Mouse (Mus musculus) hindbrain, embryonic 14.5 days (tissue): ENCODE measurements at regions not wholly inside any gene's neighbourhood (a gene's known extent, or its start where the extent isn't known, plus 50 kb on each side); places are given as distances from the start of the nearest gene placed in this dataset.
A peak's percentile ranks its signal among the peaks of the same experiment; 100 is the strongest.

ENCODE experiments used
- ATAC-seq: fragments of 200-750 bp; cut with Nextera tagmentation; 2 replicates; pipeline ENCODE4 v1.8.0; 2017; ENCODE audit warnings: moderate number of reproducible peaks, mild to moderate bottlenecking, moderate TSS enrichment, moderate library complexity; ENCODE audit not compliant: low FRiP score
- DNase-seq: peaks from one replicate; pipeline ENCODE4 v3.0.0-alpha.2; 2015; ENCODE audit warnings: low spot score
- H3K27ac ChIP-seq: fragments of 300-500 bp; sonication (generic); 2 replicates; pipeline ENCODE4 v1.5.1; 2014; ENCODE audit warnings: mild to moderate bottlenecking, moderate library complexity
- H3K27me3 ChIP-seq: fragments of 300-500 bp; sonication (generic); 2 replicates; pipeline ENCODE4 v1.6.1; 2014; ENCODE audit warnings: mild to moderate bottlenecking, low read length, mixed read lengths; ENCODE audit not compliant: control insufficient read depth, insufficient read depth
- H3K36me3 ChIP-seq: fragments of 300-500 bp; sonication (generic); replicated peaks from 2 replicates; pipeline ENCODE4 v1.6.1; 2014; ENCODE audit not compliant: control insufficient read depth, insufficient read depth
- H3K4me1 ChIP-seq: fragments of 300-500 bp; sonication (generic); replicated peaks from 2 replicates; pipeline ENCODE4 v1.6.1; 2014; ENCODE audit warnings: antibody characterized with exemption, low read length, mixed read lengths; ENCODE audit not compliant: control insufficient read depth, insufficient read depth
- H3K4me2 ChIP-seq: fragments of 300-500 bp; sonication (generic); replicated peaks from 2 replicates; pipeline ENCODE4 v1.6.1; 2014; ENCODE audit warnings: mild to moderate bottlenecking, moderate library complexity
- H3K4me3 ChIP-seq: fragments of 300-500 bp; sonication (generic); replicated peaks from 2 replicates; pipeline ENCODE4 v1.5.1; 2014; ENCODE audit warnings: mild to moderate bottlenecking, low read length
- H3K9ac ChIP-seq: fragments of 300-500 bp; sonication (generic); 2 replicates; pipeline ENCODE4 v1.6.1; 2014
- H3K9me3 ChIP-seq: fragments of 300-500 bp; sonication (generic); 2 replicates; pipeline ENCODE4 v1.6.1; 2016; ENCODE audit warnings: low read length; ENCODE audit not compliant: control insufficient read depth
- WGBS: fragments of 180-500 bp; shearing (Covaris S2); extraction: QIAGEN DNeasy Blood & Tissue Kit; methylation state at CpG from one replicate; pipeline ENCODE4 v1.1.7; 2014; 5-methylcytosine and 5-hydroxymethylcytosine counted together

DNA sequence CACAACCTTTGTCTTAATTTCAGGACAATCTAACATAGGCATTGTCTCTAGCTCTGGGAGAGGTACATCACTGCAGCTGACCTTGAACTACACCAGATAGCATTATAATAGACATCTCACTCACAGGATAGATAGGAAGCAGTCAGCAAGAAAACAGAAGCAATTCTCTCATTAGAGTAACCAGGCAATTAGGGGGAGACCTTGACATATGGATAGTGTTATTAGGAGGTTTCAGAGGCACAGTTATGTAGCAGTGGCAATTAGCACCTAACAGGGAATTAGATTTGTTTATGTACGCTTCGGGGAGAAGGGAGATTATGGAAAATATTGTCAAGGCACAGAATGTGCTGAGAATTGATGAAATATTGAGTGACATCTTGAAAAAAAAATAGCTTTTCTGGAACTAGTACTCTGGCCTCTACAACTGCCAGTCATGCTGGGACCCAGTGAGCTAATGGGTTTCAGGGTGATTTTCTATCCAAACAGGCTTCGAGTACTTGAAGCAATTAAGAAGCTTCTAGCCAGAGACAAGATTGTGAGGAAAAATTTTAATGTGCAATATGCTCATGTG is 216.8 kb upstream of the Aco1 start:
- Histone ChIP-seq H3K9me3 (no peaks in the 10 kb centered on the region), H3K36me3 (no peaks in the 10 kb centered on the region), H3K9ac (no peak overlapping the region), H3K4me1 (no peaks in the 10 kb centered on the region), H3K4me2 (no peak overlapping the region), H3K27me3 (no peaks in the 10 kb centered on the region), H3K27ac (no peak overlapping the region), H3K4me3 (no peak overlapping the region)
- DNase-seq, result no peak
- ATAC-seq, result peak; percentile 72
- WGBS, result 70% methylated on average over 3 of the region's 3 CpGs

DNA sequence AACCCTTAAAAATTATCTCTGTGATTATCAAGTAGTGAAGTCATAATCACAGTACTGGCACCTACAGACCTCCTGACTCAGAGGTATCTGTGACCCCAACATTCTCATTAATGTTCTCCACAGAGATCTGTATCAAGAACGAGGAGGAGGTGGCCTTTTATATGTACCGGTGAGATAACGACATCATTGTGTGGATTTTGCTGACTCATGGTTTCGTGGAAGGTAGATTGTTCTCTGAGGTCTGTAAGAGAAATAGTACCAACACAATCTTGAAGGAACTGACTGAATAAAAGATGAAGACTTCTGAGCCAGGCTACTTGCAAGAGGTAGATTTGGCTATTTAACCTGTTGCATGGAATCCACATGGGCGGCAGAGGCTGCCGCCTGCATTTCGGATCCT is 216.3 kb upstream of the Aco1 start:
- DNase-seq (no peak), ATAC-seq (no peak)
- Histone ChIP-seq H3K9me3 (no peaks in the 10 kb centered on the region), H3K27me3 (no peaks in the 10 kb centered on the region), H3K4me1 (no peaks in the 10 kb centered on the region), H3K27ac (no peak overlapping the region), H3K9ac (no peak overlapping the region), H3K4me3 (no peak overlapping the region), H3K36me3 (no peaks in the 10 kb centered on the region), H3K4me2 (no peak overlapping the region)
- 87% methylated on average over 7 of the region's 7 CpGs for WGBS

DNA sequence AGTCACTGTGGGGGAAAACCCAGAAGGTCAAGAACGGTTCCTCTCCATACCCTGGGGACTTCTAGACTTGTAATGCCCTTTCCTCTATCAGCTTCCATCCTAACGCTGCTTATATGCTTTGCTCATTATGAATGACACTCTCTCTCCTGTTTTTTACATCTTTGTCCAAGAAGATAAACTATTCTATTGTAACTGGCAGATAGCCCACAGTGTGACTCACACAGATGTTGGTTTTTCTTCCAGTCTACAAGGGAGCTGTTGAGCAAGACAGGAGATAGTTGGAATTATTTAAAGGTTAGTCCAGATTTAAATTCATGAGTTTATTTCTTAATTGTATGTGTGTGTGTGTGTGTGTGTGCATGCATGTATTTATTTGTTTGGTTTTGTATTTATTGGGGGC is 214.4 kb upstream of the Aco1 start:
- H3K4me2 ChIP-seq, result no peak overlapping the region
- no peaks in the 10 kb centered on the region for H3K36me3 ChIP-seq
- no peaks in the 10 kb centered on the region for H3K27me3 ChIP-seq
- H3K9ac ChIP-seq, result no peak overlapping the region
- H3K4me3 ChIP-seq, result no peak overlapping the region
- no peak overlapping the region for H3K27ac ChIP-seq
- no peaks in the 10 kb centered on the region for H3K4me1 ChIP-seq
- DNase-seq (no peak), ATAC-seq (no peak)
- WGBS, result 67% methylated on average over 2 of the region's 2 CpGs
- no peaks in the 10 kb centered on the region for H3K9me3 ChIP-seq

DNA sequence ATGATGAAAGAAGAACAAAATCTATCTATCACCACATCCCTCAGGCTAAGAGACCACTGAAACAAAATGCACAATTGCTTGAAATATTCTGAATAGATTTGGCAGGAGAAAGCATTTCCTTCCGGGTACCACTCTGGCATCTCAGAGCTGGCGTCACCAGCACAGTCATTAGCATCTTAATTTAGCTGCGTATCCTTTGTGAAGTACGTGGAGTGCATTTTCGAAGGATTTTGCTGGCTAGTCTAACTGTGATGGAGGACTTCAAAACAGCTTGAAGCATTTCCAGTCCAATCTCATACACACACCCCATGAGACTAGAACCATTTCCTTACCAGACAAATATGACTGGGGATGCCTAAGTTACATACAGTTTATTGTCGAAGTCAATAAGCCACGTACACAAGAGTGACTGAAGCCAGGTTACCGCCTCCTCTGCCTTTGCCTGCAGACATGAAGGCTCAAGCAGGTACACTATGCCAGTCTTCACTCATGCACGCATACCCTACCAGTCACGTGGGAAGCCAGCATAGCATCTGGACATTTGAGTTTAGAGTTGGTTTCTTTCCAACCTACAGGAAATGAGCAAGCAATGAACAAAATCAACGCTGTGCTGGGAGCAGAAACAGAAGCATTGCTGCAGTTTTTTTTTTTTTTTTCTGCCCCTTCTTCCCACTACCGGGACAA is 208.7 kb upstream of the Aco1 start:
- no peak overlapping the region for H3K9ac ChIP-seq
- ATAC-seq (no peak; the same call in 1 of the 2 replicates), DNase-seq (no peak)
- no peaks in the 10 kb centered on the region for H3K9me3 ChIP-seq
- no peaks in the 10 kb centered on the region for H3K36me3 ChIP-seq
- no peaks in the 10 kb centered on the region for H3K27me3 ChIP-seq
- no peak overlapping the region for H3K27ac ChIP-seq
- no peak overlapping the region for H3K4me2 ChIP-seq
- no peaks in the 10 kb centered on the region for H3K4me1 ChIP-seq
- H3K4me3 ChIP-seq, result no peak overlapping the region
- WGBS, result 83% methylated on average over 12 of the region's 12 CpGs

DNA sequence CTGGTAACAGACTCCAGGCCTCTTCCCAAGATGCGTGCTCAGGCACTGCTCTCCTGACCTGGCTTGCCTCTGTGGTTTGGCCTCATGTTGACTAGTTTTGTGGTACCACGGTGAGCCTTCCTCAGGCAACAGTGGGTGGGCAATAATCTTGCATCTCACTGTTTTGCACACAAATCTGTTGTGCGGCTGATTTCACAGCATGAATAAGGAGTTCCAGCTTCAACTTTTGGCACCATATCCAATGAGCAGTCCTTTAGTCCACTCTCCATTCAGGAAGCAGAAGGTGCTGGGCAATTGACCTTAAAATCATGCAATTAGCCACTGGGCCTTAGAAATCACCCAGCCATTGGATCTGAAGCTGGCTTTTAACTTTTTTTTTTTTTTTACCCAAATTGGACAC is 184.2 kb upstream of the Aco1 start:
- H3K27me3 ChIP-seq, result no peaks in the 10 kb centered on the region
- DNase-seq (no peak), ATAC-seq (no peak)
- H3K9me3 ChIP-seq, result no peaks in the 10 kb centered on the region
- whole genome bisulfite sequencing, result 82% methylated on average over 3 of the region's 3 CpGs
- no peaks in the 10 kb centered on the region for H3K36me3 ChIP-seq
- H3K4me2 ChIP-seq, result no peak overlapping the region
- no peak overlapping the region for H3K27ac ChIP-seq
- no peaks in the 10 kb centered on the region for H3K4me1 ChIP-seq
- no peak overlapping the region for H3K9ac ChIP-seq
- no peak overlapping the region for H3K4me3 ChIP-seq

DNA sequence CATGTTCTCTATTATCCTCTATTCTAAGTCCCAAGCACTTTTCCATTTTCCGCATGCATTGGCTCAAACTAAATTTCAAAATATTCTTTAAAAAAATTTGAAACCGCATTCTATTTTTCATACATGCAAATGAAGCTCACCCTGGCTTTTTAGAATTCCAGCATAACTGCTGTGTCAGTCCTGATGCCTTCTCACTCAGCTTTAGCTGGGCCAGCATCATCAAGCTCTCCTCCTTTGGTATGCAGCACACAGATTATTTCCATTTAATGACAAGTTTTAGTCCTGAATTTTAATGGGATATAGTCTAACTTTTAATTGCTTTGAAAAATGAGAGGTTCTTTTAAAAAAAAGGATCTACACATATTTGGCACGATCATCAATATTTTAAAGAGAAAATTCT is 174.9 kb upstream of the Aco1 start:
- Histone ChIP-seq H3K27me3 (no peaks in the 10 kb centered on the region), H3K36me3 (no peaks in the 10 kb centered on the region), H3K4me1 (no peaks in the 10 kb centered on the region), H3K4me3 (no peak overlapping the region), H3K9ac (no peak overlapping the region), H3K27ac (no peak overlapping the region), H3K4me2 (no peak overlapping the region), H3K9me3 (no peaks in the 10 kb centered on the region)
- no peak for DNase-seq
- WGBS, result 86% methylated on average over 3 of the region's 3 CpGs
- ATAC-seq, result no peak

DNA sequence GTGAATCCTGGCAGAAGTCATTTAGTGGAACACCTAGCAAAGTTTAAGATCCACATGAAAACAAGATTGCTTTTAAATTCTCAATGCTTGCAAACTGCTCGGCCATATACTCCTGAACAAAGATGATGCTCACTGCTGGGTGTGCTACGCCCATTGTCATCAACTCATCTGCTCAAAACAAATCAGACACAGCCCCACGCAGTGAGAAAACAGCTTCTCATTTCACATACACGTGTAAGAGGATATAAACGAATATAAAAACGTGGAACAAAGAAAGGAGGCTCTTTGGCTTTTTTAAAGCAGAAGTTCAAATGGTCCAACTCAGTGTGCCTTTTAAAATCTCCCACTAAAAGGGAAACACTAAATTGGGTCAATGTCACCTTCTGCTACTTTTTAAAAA is 151.5 kb upstream of the Aco1 start:
- WGBS, result 72% methylated on average over 6 of the region's 6 CpGs
- Histone ChIP-seq H3K4me1 (no peaks in the 10 kb centered on the region), H3K27me3 (no peaks in the 10 kb centered on the region)

DNA sequence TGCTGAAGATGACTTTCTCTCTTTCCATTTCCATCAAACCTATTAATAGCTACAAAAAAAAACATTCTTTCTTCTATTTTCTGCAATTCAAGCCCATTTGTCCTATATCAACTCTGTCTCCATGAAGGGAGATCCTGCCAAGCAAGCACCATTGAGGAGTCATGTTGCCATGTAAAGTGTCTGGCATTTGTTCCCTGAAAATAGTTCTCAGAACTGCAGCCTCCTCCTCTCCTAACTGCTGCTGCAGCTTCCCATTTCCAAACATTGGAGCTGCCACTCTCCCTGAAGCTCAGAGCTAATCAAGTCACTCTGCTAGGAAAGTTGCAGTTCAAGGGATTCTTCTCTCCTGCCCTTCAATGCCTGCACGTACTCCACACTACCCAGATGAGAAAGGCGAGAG is 151.0 kb upstream of the Aco1 start:
- peaks cover 3% of the 10 kb centered on the region; the same call in 1 of the 2 replicates for H3K9me3 ChIP-seq
- WGBS, result 95% methylated on average over 2 of the region's 2 CpGs
- no peaks in the 10 kb centered on the region for H3K4me1 ChIP-seq
- H3K36me3 ChIP-seq, result no peaks in the 10 kb centered on the region
- no peak overlapping the region for H3K4me2 ChIP-seq
- no peak overlapping the region for H3K9ac ChIP-seq
- no peak for ATAC-seq
- no peak overlapping the region for H3K4me3 ChIP-seq
- H3K27me3 ChIP-seq, result no peaks in the 10 kb centered on the region
- H3K27ac ChIP-seq, result no peak overlapping the region
- no peak for DNase-seq

More for the DNA sequence above, 151.5 kb upstream of the Aco1 start:
- no peak overlapping the region for H3K9ac ChIP-seq
- DNase-seq, result no peak
- H3K27ac ChIP-seq, result no peak overlapping the region
- no peak for ATAC-seq
- no peak overlapping the region for H3K4me3 ChIP-seq
- peaks cover 3% of the 10 kb centered on the region; the same call in 1 of the 2 replicates for H3K9me3 ChIP-seq
- H3K4me2 ChIP-seq, result no peak overlapping the region
- no peaks in the 10 kb centered on the region for H3K36me3 ChIP-seq

DNA sequence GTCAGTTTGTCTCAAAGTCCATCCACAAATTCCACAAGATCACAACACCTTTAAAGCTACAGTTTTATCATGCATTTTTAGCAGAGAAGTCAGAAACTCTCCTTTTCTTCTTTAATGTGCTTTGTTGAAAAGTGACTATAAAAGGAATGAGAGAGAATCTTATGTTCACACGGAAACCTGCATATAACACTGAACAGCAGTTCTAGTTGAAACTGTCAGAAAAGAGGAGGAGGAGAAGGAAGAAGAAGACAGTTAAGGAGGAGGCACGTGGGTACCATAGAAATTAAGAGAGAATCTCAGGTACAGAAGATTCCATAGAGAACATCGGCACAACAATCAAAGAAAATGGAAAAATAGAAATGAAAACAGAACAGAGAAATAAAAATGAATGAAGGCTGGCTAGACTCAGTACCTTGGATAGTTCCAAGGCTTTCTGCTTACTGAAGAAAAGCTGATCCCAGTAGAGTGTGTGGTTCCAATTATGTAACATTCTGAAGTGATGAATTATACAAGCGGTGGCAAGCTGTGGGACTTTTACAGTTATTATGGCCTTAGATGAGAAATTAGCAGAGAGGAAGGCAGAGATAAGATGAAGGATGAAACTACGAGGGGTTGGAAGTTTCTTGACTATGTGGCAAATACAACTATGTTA is 144.0 kb upstream of the Aco1 start:
- no peak overlapping the region for H3K4me3 ChIP-seq
- DNase-seq (no peak), ATAC-seq (no peak)
- H3K36me3 ChIP-seq, result no peaks in the 10 kb centered on the region
- 80% methylated on average over 5 of the region's 5 CpGs for WGBS
- H3K4me2 ChIP-seq, result no peak overlapping the region
- H3K9me3 ChIP-seq, result peaks cover 3% of the 10 kb centered on the region; the same call in 1 of the 2 replicates
- no peaks in the 10 kb centered on the region for H3K27me3 ChIP-seq
- no peak overlapping the region for H3K9ac ChIP-seq
- H3K4me1 ChIP-seq, result no peaks in the 10 kb centered on the region
- H3K27ac ChIP-seq, result no peak overlapping the region
